ENCODE assay signal across 8 mouse cellular contexts in the genomic region with DNA sequence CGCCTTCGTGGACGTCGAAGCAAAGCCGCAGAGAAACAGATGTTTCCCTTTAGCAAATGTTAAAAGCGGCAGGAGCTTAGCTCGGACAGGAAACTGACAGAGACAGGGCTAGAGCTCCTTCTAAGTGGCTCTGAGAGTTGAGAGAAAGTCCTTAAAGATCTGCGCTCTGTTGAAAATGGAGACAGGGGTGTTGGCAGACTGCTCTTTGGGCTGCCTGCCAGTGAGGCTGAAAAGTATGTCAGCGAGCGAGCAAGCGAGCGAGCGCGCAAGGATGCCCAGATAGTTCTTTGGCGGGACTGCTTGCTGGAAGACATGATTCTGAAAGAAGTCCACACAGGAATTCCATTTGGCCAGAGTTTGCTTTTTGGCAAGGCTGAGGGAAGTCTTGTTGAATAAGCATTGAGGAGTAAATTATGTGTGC.
DNase-seq lines count a peak whose midpoint lies in the region; ATAC-seq and TF ChIP-seq lines count a peak whose summit lies in the region.

No protein-coding gene starts in this region.

- no peak for DNase-seq in hindbrain, embryonic 11.5 days (ENCODE audit: low spot score)
- peak; percentile 87 to 91 for DNase-seq in cerebellum, postnatal 10 days
- DNase-seq in gastrocnemius, postnatal 14 days, result peak; percentile 74
- peak; percentile 64 for DNase-seq in kidney, postnatal 0 days (ENCODE audit: low spot score)
- peak; percentile 44 for DNase-seq in liver
- peak; percentile 49 to 70 for DNase-seq in right cerebral cortex, adult 2 months (ENCODE audit: low spot score in 2 of 2)
- DNase-seq in thymus, postnatal 10 days (ENCODE audit: low spot score in 2 of 2), result no peak

- no peak overlapping the region for H3K27ac ChIP-seq in hindbrain, embryonic 15.5 days (replicated peaks)
- H3K27ac ChIP-seq in hindbrain, embryonic 11.5 days (ENCODE audit: low read depth, low read length), result no peak overlapping the region
- peak overlapping the region; percentile 71 for H3K27ac ChIP-seq in kidney, postnatal 0 days

- H3K4me2 ChIP-seq in hindbrain, embryonic 15.5 days, result peak overlapping the region; percentile 26; the same call in 1 of the 2 replicates
- no peak overlapping the region for H3K4me2 ChIP-seq in hindbrain, embryonic 11.5 days (replicated peaks; ENCODE audit: low read depth, low read length)
- peak overlapping the region; percentile 44 for H3K4me2 ChIP-seq in kidney, postnatal 0 days (ENCODE audit: low read length)

- intact Hi-C loops in gastrocnemius, postnatal 14 days (cut with DNase I; ENCODE audit: low total_unique reads), result no loop called here

- H3K36me3 ChIP-seq in hindbrain, embryonic 15.5 days, result no peaks in the 10 kb centered on the region
- H3K36me3 ChIP-seq in hindbrain, embryonic 11.5 days (ENCODE audit: control insufficient read depth, insufficient read depth, low read length), result no peaks in the 10 kb centered on the region
- H3K36me3 ChIP-seq in kidney, postnatal 0 days (ENCODE audit: insufficient read depth, low read length), result no peaks in the 10 kb centered on the region

- no peaks in the 10 kb centered on the region for H3K27me3 ChIP-seq in hindbrain, embryonic 15.5 days
- H3K27me3 ChIP-seq in hindbrain, embryonic 11.5 days (ENCODE audit: control insufficient read depth, insufficient read depth, low read length), result no peaks in the 10 kb centered on the region
- no peaks in the 10 kb centered on the region for H3K27me3 ChIP-seq in kidney, postnatal 0 days (ENCODE audit: insufficient read depth, low read length)

- no peaks in the 10 kb centered on the region for H3K9me3 ChIP-seq in hindbrain, embryonic 15.5 days
- no peaks in the 10 kb centered on the region for H3K9me3 ChIP-seq in hindbrain, embryonic 11.5 days (ENCODE audit: control insufficient read depth, low read length)
- H3K9me3 ChIP-seq in kidney, postnatal 0 days (replicated peaks; ENCODE audit: low read length), result no peaks in the 10 kb centered on the region

- H3K9ac ChIP-seq in hindbrain, embryonic 15.5 days, result no peak overlapping the region
- no peak overlapping the region for H3K9ac ChIP-seq in hindbrain, embryonic 11.5 days (ENCODE audit: low read depth, low read length)
- H3K9ac ChIP-seq in kidney, postnatal 0 days (ENCODE audit: low read depth, low read length), result no peak overlapping the region

- H3K4me1 ChIP-seq in hindbrain, embryonic 15.5 days (replicated peaks), result no peaks in the 10 kb centered on the region
- H3K4me1 ChIP-seq in hindbrain, embryonic 11.5 days (replicated peaks; ENCODE audit: control insufficient read depth, insufficient read depth, low read length), result no peaks in the 10 kb centered on the region
- no peaks in the 10 kb centered on the region for H3K4me1 ChIP-seq in kidney, postnatal 0 days (replicated peaks; ENCODE audit: insufficient read depth, low read length)

- H3K4me3 ChIP-seq in hindbrain, embryonic 15.5 days, result no peak overlapping the region
- H3K4me3 ChIP-seq in hindbrain, embryonic 11.5 days (ENCODE audit: low read depth, low read length), result no peak overlapping the region
- H3K4me3 ChIP-seq in kidney, postnatal 0 days (replicated peaks; ENCODE audit: low read depth, low read length), result 0 out of 2 replicates have a peak overlapping the region, but pooled peaks have one; percentile 14

- WGBS in hindbrain, embryonic 15.5 days, result 72% methylated on average over 15 of the region's 15 CpGs
- 83% methylated on average over 15 of the region's 15 CpGs for WGBS in hindbrain, embryonic 11.5 days
- 61% methylated on average over 15 of the region's 15 CpGs for WGBS in kidney, postnatal 0 days

- TF ChIP-seq CTCF in kidney, postnatal 0 days (IDR thresholded peaks at IDR 0.05; ENCODE audit: low read depth), result no peak

- ATAC-seq in hindbrain, embryonic 15.5 days (ENCODE audit: low FRiP score, low read depth), result peak; percentile 63
- ATAC-seq in hindbrain, embryonic 11.5 days (ENCODE audit: low FRiP score), result no peak
- no peak for ATAC-seq in kidney, postnatal 0 days (replicated peaks; ENCODE audit: low FRiP score, low read depth)

Comparison
In these comparisons a context has a peak if more than half of its experiments do, and no peak if none do; other contexts are left out.
1. DNase-seq: peak in cerebellum, postnatal 10 days (2 of 2), gastrocnemius, postnatal 14 days (single experiment), kidney, postnatal 0 days (single experiment), liver (single experiment) and right cerebral cortex, adult 2 months (2 of 2); none in hindbrain, embryonic 11.5 days (single experiment) and thymus, postnatal 10 days (0 of 2).